Mouse (Mus musculus) hindbrain, embryonic 14.5 days (tissue): ENCODE results near the gene Zfp821. TPM values are rescaled to one million over a fixed set of nuclear protein-coding genes. Genes with fewer than 3 reads are reported as not detected.

Experiments used
- ATAC-seq: fragments of 200-750 bp; cut with Nextera tagmentation; 2 replicates; pipeline ENCODE4 v1.8.0; 2017; ENCODE audit warnings: moderate number of reproducible peaks, mild to moderate bottlenecking, moderate TSS enrichment, moderate library complexity; ENCODE audit not compliant: low FRiP score
- DNase-seq: peaks from one replicate; pipeline ENCODE4 v3.0.0-alpha.2; 2015; ENCODE audit warnings: low spot score
- H3K27ac ChIP-seq: fragments of 300-500 bp; sonication (generic); 2 replicates; pipeline ENCODE4 v1.5.1; 2014; ENCODE audit warnings: mild to moderate bottlenecking, moderate library complexity
- H3K27me3 ChIP-seq: fragments of 300-500 bp; sonication (generic); 2 replicates; pipeline ENCODE4 v1.6.1; 2014; ENCODE audit warnings: mild to moderate bottlenecking, low read length, mixed read lengths; ENCODE audit not compliant: control insufficient read depth, insufficient read depth
- H3K36me3 ChIP-seq: fragments of 300-500 bp; sonication (generic); replicated peaks from 2 replicates; pipeline ENCODE4 v1.6.1; 2014; ENCODE audit not compliant: control insufficient read depth, insufficient read depth
- H3K4me1 ChIP-seq: fragments of 300-500 bp; sonication (generic); replicated peaks from 2 replicates; pipeline ENCODE4 v1.6.1; 2014; ENCODE audit warnings: antibody characterized with exemption, low read length, mixed read lengths; ENCODE audit not compliant: control insufficient read depth, insufficient read depth
- H3K4me2 ChIP-seq: fragments of 300-500 bp; sonication (generic); replicated peaks from 2 replicates; pipeline ENCODE4 v1.6.1; 2014; ENCODE audit warnings: mild to moderate bottlenecking, moderate library complexity
- H3K4me3 ChIP-seq: fragments of 300-500 bp; sonication (generic); replicated peaks from 2 replicates; pipeline ENCODE4 v1.5.1; 2014; ENCODE audit warnings: mild to moderate bottlenecking, low read length
- H3K9ac ChIP-seq: fragments of 300-500 bp; sonication (generic); 2 replicates; pipeline ENCODE4 v1.6.1; 2014
- H3K9me3 ChIP-seq: fragments of 300-500 bp; sonication (generic); 2 replicates; pipeline ENCODE4 v1.6.1; 2016; ENCODE audit warnings: low read length; ENCODE audit not compliant: control insufficient read depth
- WGBS: fragments of 180-500 bp; shearing (Covaris S2); extraction: QIAGEN DNeasy Blood & Tissue Kit; methylation state at CpG from one replicate; pipeline ENCODE4 v1.1.7; 2014; 5-methylcytosine and 5-hydroxymethylcytosine counted together
- polyA plus RNA-seq: library from polyadenylated mRNA; unstranded; fragments of >200 nt; fragmentation: Nextera tagmentation; extraction: Ambion mirVana; gene quantifications from 2 replicates; pipeline ENCODE4 v1.2.1, GENCODE M21; 2014

Gene Zfp821
- polyA plus RNA-seq, 1 experiment from 2014 or later = 71.4 TPM

- ATAC-seq (peak; percentile 42; the same call in 1 of the 2 replicates), DNase-seq (peak; percentile 36)
- Histone ChIP-seq H3K4me1 (peaks cover 29% of the 10 kb centered on the region), H3K9ac (peak overlapping the region; percentile 100), H3K9me3 (no peaks in the 10 kb centered on the region), H3K27me3 (no peaks in the 10 kb centered on the region), H3K4me2 (peak overlapping the region; percentile 76), H3K27ac (peak overlapping the region; percentile 99), H3K4me3 (peak overlapping the region; percentile 94), H3K36me3 (peaks cover 39% of the 10 kb centered on the region)
- WGBS = under 1% methylated on average over 26 of the region's 30 CpGs
Observed at GRCm38 (mm10) chr8:109706076-109706873, 929 bp downstream of the Zfp821 start.

- Histone ChIP-seq H3K9me3 (no peaks in the 10 kb centered on the region), H3K9ac (peak overlapping the region; percentile 100), H3K4me3 (peak overlapping the region; percentile 94), H3K27ac (no peak overlapping the region), H3K27me3 (no peaks in the 10 kb centered on the region), H3K4me1 (peaks cover 29% of the 10 kb centered on the region), H3K4me2 (peak overlapping the region; percentile 76), H3K36me3 (peaks cover 45% of the 10 kb centered on the region)
- ATAC-seq (no peak), DNase-seq (peak; percentile 73)
- WGBS = 19% methylated on average over 2 of the region's 2 CpGs
Observed at GRCm38 (mm10) chr8:109706874-109707237, 1.5 kb downstream of the Zfp821 start.

GRCm38 (mm10) chr8:109707921-109708320 lies 2.6 kb downstream of the Zfp821 start:
- H3K4me3 ChIP-seq = 0 out of 2 replicates have a peak overlapping the region, but pooled peaks have one; percentile 94
- H3K4me2 ChIP-seq = peak overlapping the region; percentile 76
- no peak overlapping the region for H3K27ac ChIP-seq
- H3K9ac ChIP-seq = 0 out of 2 replicates have a peak overlapping the region, but pooled peaks have one; percentile 8
- peaks cover 55% of the 10 kb centered on the region for H3K36me3 ChIP-seq
- H3K27me3 ChIP-seq = no peaks in the 10 kb centered on the region
- no peak for DNase-seq
- H3K9me3 ChIP-seq = no peaks in the 10 kb centered on the region
- ATAC-seq = no peak
- WGBS = 97% methylated on average over 4 of the region's 4 CpGs
- peaks cover 29% of the 10 kb centered on the region for H3K4me1 ChIP-seq

GRCm38 (mm10) chr8:109712521-109712920 lies 7.2 kb downstream of the Zfp821 start:
- no peak overlapping the region for H3K27ac ChIP-seq
- WGBS = 90% methylated on average over 1 of the region's 1 CpGs
- no peak overlapping the region for H3K4me3 ChIP-seq
- no peak for ATAC-seq
- H3K9me3 ChIP-seq = no peaks in the 10 kb centered on the region
- peaks cover 97% of the 10 kb centered on the region for H3K36me3 ChIP-seq
- peaks cover 13% of the 10 kb centered on the region for H3K4me1 ChIP-seq
- H3K4me2 ChIP-seq = no peak overlapping the region
- H3K27me3 ChIP-seq = no peaks in the 10 kb centered on the region
- DNase-seq = no peak
- no peak overlapping the region for H3K9ac ChIP-seq

GRCm38 (mm10) chr8:109714961-109715360 lies 9.6 kb downstream of the Zfp821 start:
- Histone ChIP-seq H3K36me3 (peaks cover 97% of the 10 kb centered on the region), H3K9me3 (no peaks in the 10 kb centered on the region), H3K4me3 (no peak overlapping the region), H3K27ac (no peak overlapping the region), H3K4me2 (no peak overlapping the region), H3K4me1 (no peaks in the 10 kb centered on the region), H3K9ac (no peak overlapping the region), H3K27me3 (no peaks in the 10 kb centered on the region)
- ATAC-seq = no peak
- 94% methylated on average over 5 of the region's 5 CpGs for WGBS
- DNase-seq = no peak

- Histone ChIP-seq H3K9ac (no peak overlapping the region), H3K27ac (no peak overlapping the region), H3K9me3 (no peaks in the 10 kb centered on the region), H3K27me3 (no peaks in the 10 kb centered on the region), H3K36me3 (peaks cover 96% of the 10 kb centered on the region), H3K4me1 (no peaks in the 10 kb centered on the region), H3K4me3 (no peak overlapping the region), H3K4me2 (no peak overlapping the region)
- WGBS = 88% methylated on average over 3 of the region's 3 CpGs
- ATAC-seq (no peak), DNase-seq (no peak)
Observed at GRCm38 (mm10) chr8:109725106-109725505, 19.8 kb downstream of the Zfp821 start.

- no peak overlapping the region for H3K9ac ChIP-seq
- WGBS = 84% methylated on average over 3 of the region's 3 CpGs
- peaks cover 78% of the 10 kb centered on the region for H3K36me3 ChIP-seq
Observed at GRCm38 (mm10) chr8:109731012-109731411, 25.7 kb downstream of the Zfp821 start.

GRCm38 (mm10) chr8:109734018-109734417 lies 28.7 kb downstream of the Zfp821 start:
- Histone ChIP-seq H3K27ac (no peak overlapping the region), H3K4me1 (peaks cover 12% of the 10 kb centered on the region), H3K4me2 (no peak overlapping the region), H3K27me3 (no peaks in the 10 kb centered on the region), H3K36me3 (peaks cover 52% of the 10 kb centered on the region), H3K9ac (no peak overlapping the region), H3K4me3 (no peak overlapping the region), H3K9me3 (no peaks in the 10 kb centered on the region)
- 88% methylated on average over 3 of the region's 3 CpGs for WGBS
- peak; percentile 22 for DNase-seq
- no peak for ATAC-seq

More at GRCm38 (mm10) chr8:109731012-109731411, 25.7 kb downstream of the Zfp821 start:
- Histone ChIP-seq H3K9me3 (no peaks in the 10 kb centered on the region), H3K27ac (no peak overlapping the region), H3K4me3 (no peak overlapping the region), H3K27me3 (no peaks in the 10 kb centered on the region), H3K4me2 (no peak overlapping the region), H3K4me1 (peaks cover 3% of the 10 kb centered on the region; the same call in 1 of the 2 replicates)
- no peak for ATAC-seq
- DNase-seq = peak; percentile 12

GRCm38 (mm10) chr8:109736819-109737218 lies 31.5 kb downstream of the Zfp821 start:
- H3K9me3 ChIP-seq = no peaks in the 10 kb centered on the region
- H3K27me3 ChIP-seq = no peaks in the 10 kb centered on the region
- ATAC-seq = no peak
- H3K36me3 ChIP-seq = peaks cover 28% of the 10 kb centered on the region
- 13% methylated on average over 8 of the region's 8 CpGs for WGBS
- peaks cover 12% of the 10 kb centered on the region for H3K4me1 ChIP-seq
- H3K4me2 ChIP-seq = peak overlapping the region; percentile 67
- no peak for DNase-seq
- peak overlapping the region; percentile 85 for H3K9ac ChIP-seq
- peak overlapping the region; percentile 72; the same call in 1 of the 2 replicates for H3K27ac ChIP-seq
- H3K4me3 ChIP-seq = peak overlapping the region; percentile 99
